Mouse (Mus musculus) kidney, postnatal 0 days (tissue): ENCODE measurements around the gene Prelp. TPM values are rescaled to one million over a fixed set of nuclear protein-coding genes. Genes with fewer than 3 reads are reported as not detected.
A peak's percentile ranks its signal among the peaks of the same experiment; 100 is the strongest.

Experiments
- ATAC-seq: fragments of 200-750 bp; cut with Nextera tagmentation; replicated peaks from 2 replicates; pipeline ENCODE4 v1.8.0; 2017; ENCODE audit warnings: low read depth, moderate number of reproducible peaks, moderate TSS enrichment, moderate library complexity; ENCODE audit not compliant: low FRiP score
- DNase-seq: peaks from one replicate; pipeline ENCODE4 v3.0.0-alpha.2; 2016; ENCODE audit warnings: low spot score
- H3K27ac ChIP-seq: fragments of 300-500 bp; sonication (generic); 2 replicates; pipeline ENCODE4 v1.5.1; 2014; ENCODE audit warnings: mild to moderate bottlenecking
- H3K27me3 ChIP-seq: fragments of 300-500 bp; sonication (generic); 2 replicates; pipeline ENCODE4 v1.6.1; 2014; ENCODE audit warnings: low read length, mixed read lengths; ENCODE audit not compliant: insufficient read depth
- H3K36me3 ChIP-seq: fragments of 300-500 bp; sonication (generic); 2 replicates; pipeline ENCODE4 v1.6.1; 2014; ENCODE audit warnings: low read length, mixed read lengths; ENCODE audit not compliant: insufficient read depth
- H3K4me1 ChIP-seq: fragments of 300-500 bp; sonication (generic); replicated peaks from 2 replicates; pipeline ENCODE4 v1.6.1; 2014; ENCODE audit warnings: antibody characterized with exemption, low read length, mixed read lengths; ENCODE audit not compliant: insufficient read depth
- H3K4me2 ChIP-seq: fragments of 300-500 bp; sonication (generic); 2 replicates; pipeline ENCODE4 v1.6.1; 2014; ENCODE audit warnings: mild to moderate bottlenecking, low read length, moderate library complexity, mixed read lengths
- H3K4me3 ChIP-seq: fragments of 300-500 bp; sonication (generic); replicated peaks from 2 replicates; pipeline ENCODE4 v1.5.1; 2014; ENCODE audit warnings: low read depth, low read length
- H3K9ac ChIP-seq: fragments of 300-500 bp; sonication (generic); 2 replicates; pipeline ENCODE4 v1.6.1; 2014; ENCODE audit warnings: low read depth, low read length
- H3K9me3 ChIP-seq: fragments of 300-500 bp; sonication (generic); replicated peaks from 2 replicates; pipeline ENCODE4 v1.6.1; 2016; ENCODE audit warnings: low read length, inconsistent platforms, mixed read lengths
- CTCF ChIP-seq: IDR thresholded peaks from 2 replicates; pipeline ENCODE4 v1.5.1; 2016; ENCODE audit warnings: antibody characterized with exemption, low read depth, mild to moderate bottlenecking, moderate library complexity
- WGBS: fragments of 180-500 bp; shearing (Covaris S2); extraction: QIAGEN DNeasy Blood & Tissue Kit; methylation state at CpG from one replicate; pipeline ENCODE4 v1.1.7; 2014; 5-methylcytosine and 5-hydroxymethylcytosine counted together
- polyA plus RNA-seq: library from polyadenylated mRNA; unstranded; fragments of >200 nt; fragmentation: Nextera tagmentation; extraction: Ambion mirVana; gene quantifications from 2 replicates; pipeline ENCODE4 v1.2.1, GENCODE M21; 2015

Prelp gene
- polyA plus RNA-seq, 1 experiment from 2014 or later: 2.2 TPM

DNA sequence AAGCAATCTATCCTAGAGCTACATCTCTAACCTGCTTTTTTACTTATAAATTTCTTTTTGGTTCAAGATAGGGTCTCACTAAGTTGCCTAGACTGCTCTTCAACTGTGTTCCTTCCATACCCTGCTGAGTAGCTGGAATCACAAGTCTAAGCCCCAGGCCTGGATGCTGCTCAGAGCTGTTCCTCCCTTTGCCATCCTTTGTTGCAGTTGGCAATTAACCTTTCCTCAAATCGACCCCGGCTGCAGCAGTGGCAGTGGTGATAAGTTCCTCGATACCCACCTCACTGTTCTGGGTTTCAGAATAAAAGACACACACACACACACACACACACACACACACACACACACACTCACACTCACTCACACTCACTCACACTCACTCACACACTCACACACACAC is 4.0 kb upstream of the Prelp start:
- Histone ChIP-seq H3K4me3 (no peak overlapping the region), H3K9ac (no peak overlapping the region), H3K4me1 (0 out of 2 replicates have a peak, but pooled peaks cover 6% of the 10 kb centered on the region), H3K9me3 (no peaks in the 10 kb centered on the region), H3K27me3 (no peaks in the 10 kb centered on the region), H3K36me3 (no peaks in the 10 kb centered on the region), H3K27ac (no peak overlapping the region), H3K4me2 (no peak overlapping the region)
- no peak for DNase-seq
- TF ChIP-seq CTCF: no peak
- 86% methylated on average over 3 of the region's 3 CpGs for WGBS
- ATAC-seq: no peak

DNA sequence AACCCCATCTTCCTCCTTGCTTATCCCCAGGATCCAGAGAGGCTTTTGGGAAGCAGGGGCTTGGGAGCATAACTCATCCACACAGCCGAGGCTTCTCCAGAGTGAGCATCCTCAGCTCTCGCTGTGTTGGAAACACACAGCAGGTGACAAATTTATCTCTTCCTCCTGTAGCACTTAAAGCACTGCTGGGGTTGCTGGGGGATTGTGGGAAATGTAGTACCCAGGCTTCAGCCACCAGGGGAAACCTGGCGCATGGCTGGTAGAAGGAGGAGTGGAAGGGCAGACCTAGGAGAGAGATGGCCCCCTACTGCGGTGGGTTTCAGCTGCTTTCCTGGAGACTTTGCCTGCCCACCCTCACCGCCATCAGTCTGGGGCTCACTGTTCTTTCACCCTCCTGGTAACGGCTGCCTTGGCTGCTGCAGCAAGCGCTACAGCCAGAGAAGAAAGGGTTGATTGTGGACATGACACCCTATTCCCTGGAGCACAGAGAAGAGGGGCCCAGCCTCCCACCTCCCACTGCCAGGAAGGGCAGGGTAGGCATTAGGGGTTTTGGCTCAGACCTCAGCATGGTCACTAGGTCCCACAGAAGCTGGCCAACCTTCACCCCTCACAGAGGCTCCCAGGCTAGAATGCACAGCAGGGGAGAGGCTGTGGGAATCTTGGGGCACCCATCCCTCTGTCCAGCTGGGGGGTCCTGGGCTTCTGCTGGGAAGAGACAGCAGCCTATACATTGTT is 3.1 kb upstream of the Prelp start:
- DNase-seq: no peak
- peak; percentile 54 for TF ChIP-seq CTCF
- no peaks in the 10 kb centered on the region for H3K27me3 ChIP-seq
- H3K4me3 ChIP-seq: no peak overlapping the region
- H3K9ac ChIP-seq: no peak overlapping the region
- ATAC-seq: peak; percentile 36; the same call in 1 of the 2 replicates
- H3K4me1 ChIP-seq: 0 out of 2 replicates have a peak, but pooled peaks cover 6% of the 10 kb centered on the region
- 29% methylated on average over 7 of the region's 7 CpGs for WGBS
- H3K27ac ChIP-seq: no peak overlapping the region
- H3K9me3 ChIP-seq: no peaks in the 10 kb centered on the region
- no peaks in the 10 kb centered on the region for H3K36me3 ChIP-seq
- no peak overlapping the region for H3K4me2 ChIP-seq

DNA sequence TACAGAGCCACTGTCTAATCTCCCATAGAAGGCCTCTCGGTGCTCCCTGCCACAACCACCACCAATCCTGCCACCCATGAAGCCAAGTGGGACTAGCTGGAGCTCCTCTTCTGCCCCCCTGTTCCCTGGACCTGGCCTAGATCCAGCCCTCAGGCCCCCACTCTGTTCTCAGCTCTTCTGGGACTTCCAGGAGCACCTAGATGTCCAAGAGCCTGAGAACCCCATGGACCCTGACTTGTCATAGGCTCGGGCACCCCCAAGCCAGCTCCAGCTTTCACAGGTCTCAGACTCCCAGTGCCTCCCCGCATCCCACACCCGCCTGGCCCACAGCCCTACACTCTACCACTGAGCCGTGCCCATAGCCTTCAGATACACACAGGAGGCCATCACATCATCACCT is 1.9 kb upstream of the Prelp start:
- 93% methylated on average over 5 of the region's 5 CpGs for WGBS
- H3K27ac ChIP-seq: no peak overlapping the region
- TF ChIP-seq CTCF: no peak
- no peaks in the 10 kb centered on the region for H3K36me3 ChIP-seq
- no peak overlapping the region for H3K4me3 ChIP-seq
- H3K4me2 ChIP-seq: no peak overlapping the region
- DNase-seq: no peak
- H3K9ac ChIP-seq: no peak overlapping the region
- H3K4me1 ChIP-seq: 0 out of 2 replicates have a peak, but pooled peaks cover 7% of the 10 kb centered on the region
- no peak for ATAC-seq
- H3K9me3 ChIP-seq: no peaks in the 10 kb centered on the region
- no peaks in the 10 kb centered on the region for H3K27me3 ChIP-seq

DNA sequence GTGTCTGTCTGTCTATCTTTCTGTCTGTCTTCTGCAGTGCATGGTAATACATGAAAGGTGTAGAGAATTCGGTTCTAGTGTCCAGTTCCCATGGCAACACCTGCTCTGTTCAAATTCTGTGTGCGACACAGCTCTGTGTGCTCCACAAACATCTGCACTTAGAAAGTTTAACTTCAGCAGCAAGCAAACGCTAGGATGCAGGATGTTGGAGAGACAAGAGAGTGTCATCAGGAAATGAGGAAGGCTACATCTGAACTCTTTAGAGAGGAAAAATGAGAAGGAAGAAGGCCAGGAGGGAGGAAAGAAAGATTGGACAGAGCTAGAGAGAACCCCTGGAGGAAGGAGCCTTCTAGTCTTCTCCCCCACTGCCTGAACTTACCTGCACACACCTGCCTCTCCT is 338 bp downstream of the Prelp start:
- H3K9me3 ChIP-seq: no peaks in the 10 kb centered on the region
- WGBS: 42% methylated on average over 3 of the region's 3 CpGs
- no peak overlapping the region for H3K4me3 ChIP-seq
- no peak for ATAC-seq
- no peaks in the 10 kb centered on the region for H3K27me3 ChIP-seq
- H3K27ac ChIP-seq: no peak overlapping the region
- DNase-seq: no peak
- H3K4me2 ChIP-seq: no peak overlapping the region
- no peak overlapping the region for H3K9ac ChIP-seq
- TF ChIP-seq CTCF: no peak
- H3K4me1 ChIP-seq: peaks cover 13% of the 10 kb centered on the region; the same call in 1 of the 2 replicates
- no peaks in the 10 kb centered on the region for H3K36me3 ChIP-seq

DNA sequence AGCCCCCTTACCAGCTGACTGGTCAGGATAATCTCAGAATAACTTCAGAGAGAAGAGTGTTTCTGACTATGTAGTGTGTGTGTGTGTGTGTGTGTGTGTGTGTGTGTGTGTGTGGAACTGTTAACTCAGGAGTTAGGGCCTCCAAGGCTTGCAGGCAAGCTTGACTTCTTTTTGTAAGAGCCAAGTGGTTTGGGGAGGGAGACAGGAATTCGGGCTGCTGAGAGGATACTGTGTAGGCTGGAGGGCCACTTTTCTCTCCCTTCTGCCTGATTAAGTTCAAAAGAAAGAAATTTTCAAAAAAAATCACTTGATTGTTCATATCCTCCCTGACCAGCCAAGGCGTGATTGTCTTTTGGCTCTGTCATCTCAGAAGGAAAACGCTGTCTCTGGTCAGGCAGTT is 813 bp downstream of the Prelp start:
- Histone ChIP-seq H3K4me1 (peaks cover 13% of the 10 kb centered on the region; the same call in 1 of the 2 replicates), H3K36me3 (no peaks in the 10 kb centered on the region), H3K27me3 (no peaks in the 10 kb centered on the region), H3K9ac (no peak overlapping the region), H3K27ac (no peak overlapping the region), H3K4me2 (no peak overlapping the region), H3K9me3 (no peaks in the 10 kb centered on the region), H3K4me3 (no peak overlapping the region)
- no peak for TF ChIP-seq CTCF
- DNase-seq (no peak), ATAC-seq (no peak)
- WGBS: 61% methylated on average over 3 of the region's 3 CpGs

DNA sequence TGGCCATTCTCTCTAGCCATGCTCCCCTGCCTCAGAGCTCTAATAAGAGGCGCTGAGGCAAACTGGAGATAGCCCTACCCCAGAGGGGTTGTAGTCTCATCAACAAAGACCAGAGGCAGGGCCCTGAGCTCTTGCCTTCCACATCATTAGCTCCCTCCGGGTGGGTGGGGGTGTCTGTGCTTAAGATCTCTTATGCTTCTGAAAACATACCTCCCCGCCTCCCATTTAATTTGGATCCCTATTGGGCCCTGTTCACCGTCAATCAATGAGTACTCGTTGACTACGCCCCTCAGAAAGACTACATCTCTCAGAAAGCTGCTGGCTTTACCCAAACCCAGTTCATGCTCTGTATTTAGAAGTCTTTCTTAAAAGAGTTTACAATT is 3.1 kb downstream of the Prelp start:
- DNase-seq: no peak
- H3K36me3 ChIP-seq: no peaks in the 10 kb centered on the region
- H3K9me3 ChIP-seq: no peaks in the 10 kb centered on the region
- no peak overlapping the region for H3K27ac ChIP-seq
- ATAC-seq: no peak
- TF ChIP-seq CTCF: no peak
- H3K4me1 ChIP-seq: peaks cover 13% of the 10 kb centered on the region; the same call in 1 of the 2 replicates
- H3K4me2 ChIP-seq: peak overlapping the region; percentile 13; the same call in 1 of the 2 replicates
- 69% methylated on average over 6 of the region's 6 CpGs for WGBS
- no peak overlapping the region for H3K4me3 ChIP-seq
- H3K9ac ChIP-seq: no peak overlapping the region
- no peaks in the 10 kb centered on the region for H3K27me3 ChIP-seq
